Mouse (Mus musculus) CD8-positive naive resting alpha-beta T cell, adult 57 days (primary cell): ENCODE data around the gene Cpt1b. TPM values are rescaled to one million over a fixed set of nuclear protein-coding genes. Genes with fewer than 3 reads are reported as not detected.

ENCODE experiments used
- total RNA-seq: library from RNA; stranded (reverse); gene quantifications from one replicate; pipeline ENCODE4 v1.2.4, GENCODE M21; 2023

The Cpt1b gene
- total RNA-seq: 8.1 TPM

DNA sequence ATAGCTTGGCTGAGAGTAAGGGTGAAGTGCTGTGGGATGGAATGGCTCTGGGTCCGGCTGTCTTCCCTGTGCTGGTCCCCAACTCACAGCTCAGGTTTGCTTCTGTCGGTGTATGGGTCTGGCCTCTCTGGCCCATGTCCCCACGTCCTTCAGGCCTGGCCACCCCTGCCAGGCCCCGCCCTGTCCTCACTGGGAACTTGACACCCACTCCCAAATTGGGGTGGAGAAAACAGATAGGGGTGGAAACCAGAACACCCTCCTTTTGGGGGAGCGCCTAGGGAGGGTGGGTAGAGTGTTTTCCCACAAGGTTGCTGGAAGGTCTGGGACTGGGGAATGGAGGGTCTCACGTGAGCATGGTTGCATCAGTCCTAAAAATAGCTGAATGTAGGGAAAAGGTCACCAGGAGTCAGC, at the start of gene Cpt1b:
Gene Cpt1b (minus strand): TSS at position 153 of the 411 bp plus-strand sequence.

DNA sequence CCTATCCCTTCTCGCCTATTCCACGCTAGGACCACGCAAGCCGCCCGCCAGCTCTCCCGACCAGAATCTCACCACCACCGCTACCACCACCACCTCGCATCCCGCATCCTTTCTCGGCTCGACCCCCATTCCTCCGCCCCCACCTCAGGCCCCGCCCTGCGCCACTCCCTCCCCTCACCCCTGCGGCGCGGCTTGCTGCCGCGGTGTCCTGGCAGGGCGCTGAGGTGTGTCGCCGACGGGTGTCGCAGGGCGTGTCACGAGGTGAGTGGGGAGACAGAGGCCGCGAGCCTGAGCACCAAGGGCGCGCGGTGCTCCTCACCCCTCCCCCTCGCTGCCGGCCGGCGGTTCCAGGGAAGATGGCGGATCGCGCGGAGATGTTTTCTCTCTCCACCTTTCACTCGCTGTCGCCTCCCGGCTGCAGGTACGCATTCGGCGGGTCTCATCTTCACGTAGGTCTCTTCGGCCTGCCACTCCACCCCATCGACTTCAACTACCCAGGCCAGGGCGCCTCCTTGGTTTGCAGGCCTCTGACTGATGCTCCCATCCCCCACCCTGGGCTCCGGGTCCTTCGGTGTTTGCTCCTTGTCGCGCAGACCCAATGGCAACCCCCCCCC, 28.3 kb upstream of the Cpt1b start, which contains the start of gene Mapk8ip2:
Gene Mapk8ip2 (plus strand): TSS at position 49 of the 614 bp plus-strand sequence.

DNA sequence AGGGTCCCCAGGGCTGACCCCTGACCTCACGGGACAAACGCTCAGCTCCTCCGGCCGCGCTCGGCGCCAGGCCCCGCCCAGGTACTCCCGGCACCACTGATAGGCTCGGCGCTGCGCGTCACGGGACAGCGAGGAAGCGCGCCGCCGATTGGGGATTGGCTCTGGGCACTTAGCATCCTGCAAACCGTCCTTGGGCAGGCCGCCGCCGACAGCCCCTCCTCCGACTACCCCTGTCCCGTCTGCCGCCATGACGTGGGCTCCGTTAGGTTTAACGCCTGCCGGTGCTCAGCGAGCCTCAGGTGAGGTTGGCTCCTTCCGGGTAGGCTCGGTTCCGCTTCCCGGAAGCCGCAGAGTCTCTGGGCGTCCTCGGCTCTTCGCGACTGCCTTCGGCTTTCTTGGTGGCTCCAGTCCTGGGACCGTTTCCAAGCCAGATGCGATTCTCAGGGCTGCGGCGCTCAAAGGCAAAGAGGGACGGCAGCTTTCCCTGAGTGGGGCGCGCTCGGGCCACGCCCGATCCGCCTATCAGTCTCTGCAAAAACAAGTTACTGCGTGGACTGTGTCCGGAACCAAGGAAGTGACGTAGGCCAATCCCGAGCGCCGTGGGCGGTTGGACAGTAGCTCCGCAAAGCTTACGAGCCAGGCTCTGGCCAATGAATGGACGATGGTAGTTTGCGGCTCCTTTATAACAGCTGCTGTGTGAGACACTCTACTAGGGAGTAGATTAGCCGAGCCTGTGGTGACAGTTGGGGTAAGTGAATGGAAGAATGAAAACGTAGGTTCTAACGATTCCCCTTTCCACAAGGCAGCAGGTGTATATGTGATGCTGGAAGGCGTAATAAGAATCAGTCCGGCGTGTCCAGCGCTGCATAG, 3.9 kb upstream of the Cpt1b start, which contains the start of the genes C730034F03Rik, Gm44502 and Chkb:
Gene C730034F03Rik (plus strand): TSS at position 238 of the 870 bp plus-strand sequence.
Gene Gm44502 (minus strand): TSS at position 345 of the 870 bp plus-strand sequence.
Gene Chkb (minus strand): TSS at position 557 of the 870 bp plus-strand sequence.

DNA sequence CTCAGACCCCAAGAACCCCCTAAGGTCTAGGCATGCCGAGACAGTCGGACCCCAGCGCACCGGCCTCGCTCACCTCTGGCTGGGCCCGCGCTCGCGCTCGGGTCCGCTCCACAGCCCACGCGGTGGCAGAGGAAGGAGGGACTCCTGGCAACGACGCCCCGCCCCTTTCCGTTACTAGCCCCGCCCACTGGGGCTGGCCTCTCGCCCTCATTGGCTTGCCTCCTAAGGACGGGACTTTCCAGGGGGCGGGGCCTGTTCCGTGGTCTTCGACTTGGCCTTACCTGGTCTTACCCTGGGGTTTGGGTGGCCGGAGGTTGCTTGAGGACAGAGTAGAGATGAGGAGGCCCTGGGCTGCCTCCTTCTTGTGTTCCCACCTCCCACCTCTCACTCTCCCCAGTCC, 15.5 kb downstream of the Cpt1b start, which contains the start of gene Syce3:
Gene Syce3 (minus strand): TSS at position 386 of the 400 bp plus-strand sequence.

DNA sequence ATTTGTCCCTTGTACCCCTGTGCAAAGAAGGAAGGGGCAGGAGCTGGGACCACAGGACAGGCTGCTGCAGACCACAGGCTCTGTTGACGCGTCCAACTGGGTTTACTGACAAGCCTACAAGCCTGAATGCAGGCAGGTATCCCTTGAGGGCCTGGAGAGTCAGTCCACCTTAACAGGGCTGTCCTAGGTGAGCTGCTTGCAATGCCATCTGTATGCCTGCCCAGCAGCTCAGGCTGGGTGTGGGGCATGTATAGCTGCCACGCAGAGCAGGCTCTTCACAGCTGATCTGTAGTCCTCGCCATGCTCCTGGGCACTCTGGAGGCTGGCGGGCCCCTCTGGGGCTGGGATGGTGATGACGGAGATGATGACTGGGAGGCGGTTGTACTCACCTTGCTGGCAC, 41.0 kb downstream of the Cpt1b start, which contains the start of gene Klhdc7b:
Gene Klhdc7b (plus strand): TSS at position 301 of the 400 bp plus-strand sequence.

DNA sequence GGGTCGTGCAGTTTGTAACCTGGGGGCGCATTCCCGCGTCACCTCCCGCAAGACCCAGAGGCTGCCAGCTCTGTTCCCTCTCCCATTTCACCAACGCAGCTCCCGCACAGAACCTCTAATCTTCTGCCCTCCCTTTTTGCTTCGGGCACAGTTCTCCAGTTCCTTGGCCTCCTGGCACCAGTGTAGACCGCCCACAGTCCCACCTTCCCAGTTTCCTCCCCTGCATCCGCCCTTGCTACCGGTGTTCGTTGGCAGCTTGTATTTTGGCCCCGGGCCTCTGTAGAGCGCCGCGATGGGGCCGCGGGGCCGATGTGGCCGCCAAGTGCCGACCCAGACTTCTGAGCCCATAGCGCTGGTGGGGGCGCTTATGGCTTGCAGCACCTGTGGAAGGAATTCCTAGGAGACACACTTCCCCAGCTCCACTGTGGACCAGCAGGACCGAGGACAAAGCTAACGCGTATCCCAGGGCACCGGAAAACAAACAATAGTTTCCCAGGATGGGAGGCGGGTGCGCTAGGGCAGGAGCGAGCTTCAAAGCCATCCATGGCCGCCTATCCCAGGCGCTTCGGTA, 46.7 kb downstream of the Cpt1b start, which contains the start of gene Odf3b:
Gene Odf3b (minus strand): TSS at position 452 of the 571 bp plus-strand sequence.

DNA sequence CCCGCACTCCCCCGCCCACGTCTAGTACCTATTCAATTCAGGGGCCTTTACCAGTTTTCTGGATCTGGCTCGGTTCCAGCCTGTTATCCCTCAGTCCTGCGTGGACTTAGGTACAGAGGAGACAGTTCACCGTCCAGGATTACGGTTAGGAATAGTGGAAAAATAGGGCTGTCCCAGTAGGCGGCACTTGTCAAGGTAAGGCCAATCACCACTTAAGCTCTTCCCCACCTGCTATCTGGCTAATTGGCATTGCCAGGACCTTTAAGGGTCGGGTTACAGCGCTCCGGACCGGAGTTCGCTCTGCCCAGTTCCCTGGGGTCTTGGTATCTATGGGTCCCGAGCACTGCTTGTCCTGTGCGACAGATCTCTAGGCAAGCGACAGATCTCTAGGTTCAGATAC, 48.7 kb downstream of the Cpt1b start, which contains the start of gene Tymp:
Gene Tymp (minus strand): TSS at position 83 of the 400 bp plus-strand sequence.

DNA sequence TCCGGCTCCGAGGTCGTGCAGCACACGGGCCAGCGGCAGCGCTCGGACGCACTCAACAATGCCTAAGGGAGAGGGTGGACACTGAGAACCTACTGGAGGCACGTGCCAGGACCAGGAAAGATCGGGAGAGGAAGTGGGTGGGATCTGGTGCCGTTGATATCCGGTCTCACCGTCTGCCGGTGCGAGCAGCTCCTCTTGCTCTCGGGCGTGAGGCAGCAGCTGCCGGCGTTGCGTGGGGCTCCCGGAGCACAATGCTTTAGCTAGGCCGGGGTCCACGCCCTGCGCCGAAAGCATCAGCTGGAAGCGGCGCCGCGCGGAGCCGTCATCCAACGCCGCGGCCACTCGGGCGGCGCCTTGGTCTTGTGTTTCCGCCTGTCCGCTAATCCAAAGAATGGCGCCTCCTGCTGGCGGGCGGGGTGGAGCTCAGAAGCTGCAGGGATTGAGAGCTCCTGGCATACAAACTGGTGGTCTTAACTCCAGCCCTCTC, 51.9 kb downstream of the Cpt1b start, which contains the start of gene Sco2:
Gene Sco2 (minus strand): TSS at position 85 of the 487 bp plus-strand sequence.

Other genes with a start within 250 kb of the Cpt1b start
- 1.8 TPM for gene Plxnb2, start 245.1 kb downstream of the Cpt1b start, total RNA-seq
- gene Dennd6b, start 229.4 kb downstream of the Cpt1b start, total RNA-seq: 24.3 TPM
- 38.3 TPM for gene Ppp6r2, start 214.3 kb downstream of the Cpt1b start, total RNA-seq
- 424 TPM for gene Sbf1, start 110.6 kb downstream of the Cpt1b start, total RNA-seq
- gene Adm2, start 103.1 kb downstream of the Cpt1b start, total RNA-seq: not detected
- not detected for gene Miox, start 91.5 kb downstream of the Cpt1b start, total RNA-seq
- 33.6 TPM for gene Lmf2, start 70.2 kb downstream of the Cpt1b start, total RNA-seq
- 117 TPM for gene Ncaph2, start 70.1 kb downstream of the Cpt1b start, total RNA-seq
- 17.8 TPM for gene Sco2, start 52.0 kb downstream of the Cpt1b start, total RNA-seq
- 0.49 TPM for gene Tymp, start 48.8 kb downstream of the Cpt1b start, total RNA-seq
- gene Odf3b, start 46.6 kb downstream of the Cpt1b start, total RNA-seq: not detected
- not detected for gene Klhdc7b, start 40.9 kb downstream of the Cpt1b start, total RNA-seq
- not detected for gene Syce3, start 15.4 kb downstream of the Cpt1b start, total RNA-seq
- 12.1 TPM for gene C730034F03Rik, start 3.7 kb upstream of the Cpt1b start, total RNA-seq
- not detected for gene Gm44502, start 3.8 kb upstream of the Cpt1b start, total RNA-seq
- 220 TPM for gene Chkb, start 4.0 kb upstream of the Cpt1b start, total RNA-seq
- not detected for gene Mapk8ip2, start 28.1 kb upstream of the Cpt1b start, total RNA-seq
- gene Arsa, start 51.6 kb upstream of the Cpt1b start, total RNA-seq: 13.4 TPM
- 0.43 TPM for gene Shank3, start 73.8 kb upstream of the Cpt1b start, total RNA-seq
- not detected for gene Acr, start 142.5 kb upstream of the Cpt1b start, total RNA-seq
- 1.1 TPM for gene Rabl2, start 166.1 kb upstream of the Cpt1b start, total RNA-seq